Mouse (Mus musculus) testis, postnatal 14 days (tissue): ENCODE measurements at regions not wholly inside any gene's neighbourhood (a gene's known extent, or its start where the extent isn't known, plus 50 kb on each side); places are given as distances from the start of the nearest gene placed in this dataset.

ENCODE experiments used
- DNase-seq: peaks from one replicate; pipeline ENCODE4 v3.0.0; 2021; ENCODE audit warnings: low spot score

- no peak for DNase-seq
Measured at GRCm38 (mm10) chr10:44638678-44639077, 110.4 kb upstream of the Prdm1 start.

- DNase-seq = no peak
Measured at GRCm38 (mm10) chr10:44636786-44637185, 108.5 kb upstream of the Prdm1 start.

DNA sequence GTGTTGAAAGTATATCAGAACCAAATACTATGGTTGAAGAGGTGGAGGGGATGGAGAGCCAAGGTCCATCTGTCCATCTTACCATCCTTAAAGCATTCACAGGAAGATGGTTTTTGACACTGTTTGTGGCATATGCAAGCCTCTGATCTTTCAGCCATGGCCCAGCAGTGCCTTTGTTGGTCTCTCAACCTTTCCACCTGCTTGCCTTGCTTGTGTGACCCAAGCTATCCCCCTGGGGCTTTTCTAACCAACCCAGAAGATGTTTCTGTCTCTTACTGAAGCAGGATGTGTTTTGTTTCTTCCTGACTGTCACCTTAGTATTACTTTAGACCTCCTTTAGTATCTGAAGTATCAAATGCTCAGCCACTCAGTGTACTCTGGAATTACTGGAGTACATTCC lies 107.8 kb upstream of the Prdm1 start:
- DNase-seq = no peak

- no peak for DNase-seq
Measured at GRCm38 (mm10) chr10:44631584-44631983, 103.3 kb upstream of the Prdm1 start.

DNA sequence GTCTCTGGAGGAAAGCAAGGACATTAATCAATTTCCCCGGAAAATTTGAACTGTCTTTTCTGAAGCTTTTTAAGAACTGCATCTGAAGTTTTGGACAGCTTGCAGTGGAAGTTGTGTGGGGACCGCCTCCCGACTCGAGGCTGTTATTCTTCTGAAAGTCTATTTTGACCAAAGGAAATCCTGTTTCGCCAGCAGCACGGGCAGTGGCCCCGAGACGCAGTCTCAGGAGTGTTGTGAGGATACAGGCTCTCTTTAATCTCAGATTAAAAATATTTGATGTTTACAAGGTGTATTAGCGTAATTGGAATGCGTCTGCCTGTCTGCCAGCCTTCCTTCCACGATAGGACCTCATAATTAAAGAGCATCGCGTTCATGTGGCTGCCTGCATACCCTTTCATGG lies 102.2 kb upstream of the Prdm1 start:
- DNase-seq = no peak

DNA sequence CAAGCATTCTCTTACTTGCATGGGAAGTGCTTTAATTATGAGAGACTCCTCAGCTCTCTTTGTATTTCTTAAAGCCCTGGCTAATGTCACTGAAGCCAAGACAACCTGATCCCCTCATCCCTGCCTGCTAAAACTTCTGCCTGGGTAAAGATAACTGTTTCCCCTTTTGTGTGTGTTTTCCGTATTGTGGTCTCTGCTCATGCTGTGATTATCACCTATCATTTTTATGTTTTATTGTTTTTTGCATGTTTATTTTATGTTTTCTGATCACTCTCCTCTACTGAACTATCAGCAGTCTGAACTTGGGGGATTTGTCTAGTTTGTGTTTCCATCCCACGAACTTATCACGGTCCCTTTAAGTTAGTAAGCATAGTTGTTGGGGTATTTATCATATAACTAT lies 100.1 kb upstream of the Prdm1 start:
- no peak for DNase-seq

DNA sequence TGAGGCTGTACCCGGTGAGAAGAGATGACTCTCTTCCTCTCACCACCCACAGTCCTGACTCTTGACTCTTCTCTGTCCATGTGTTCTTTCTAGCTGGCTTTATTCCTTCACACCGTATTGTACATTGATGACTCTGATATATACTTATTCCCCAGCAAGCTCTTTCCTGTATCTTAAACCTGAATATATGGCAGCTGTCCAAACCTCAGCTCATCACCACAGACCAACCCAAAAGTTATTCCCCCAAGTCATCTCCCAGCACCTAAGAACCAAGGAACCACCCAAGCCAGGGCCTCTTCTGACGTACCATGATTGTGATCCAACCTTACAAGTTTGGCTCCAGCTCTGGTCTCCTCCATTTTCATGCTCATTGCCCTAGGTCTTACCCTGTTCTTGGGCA lies 99.1 kb upstream of the Prdm1 start:
- no peak for DNase-seq

DNA sequence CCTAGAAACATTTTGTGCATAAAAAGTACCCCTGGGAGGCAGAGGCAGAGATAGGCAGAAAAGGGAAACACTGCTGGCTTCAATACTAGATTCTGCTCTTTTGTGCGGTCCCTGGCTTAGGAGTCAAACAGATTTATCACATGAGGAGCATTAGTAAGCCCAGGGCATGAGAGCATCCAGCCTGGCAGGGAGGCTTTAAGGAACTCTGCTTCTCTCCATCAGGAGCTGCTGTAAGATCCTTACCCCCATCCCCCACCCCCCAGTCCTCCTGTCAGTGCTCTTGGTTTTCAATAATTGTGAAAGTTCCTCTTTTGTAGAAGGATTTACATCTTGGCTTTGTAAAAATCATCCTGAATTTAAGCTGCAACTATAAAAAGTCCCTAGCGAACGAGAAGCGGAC lies 97.2 kb upstream of the Prdm1 start:
- DNase-seq = no peak

DNA sequence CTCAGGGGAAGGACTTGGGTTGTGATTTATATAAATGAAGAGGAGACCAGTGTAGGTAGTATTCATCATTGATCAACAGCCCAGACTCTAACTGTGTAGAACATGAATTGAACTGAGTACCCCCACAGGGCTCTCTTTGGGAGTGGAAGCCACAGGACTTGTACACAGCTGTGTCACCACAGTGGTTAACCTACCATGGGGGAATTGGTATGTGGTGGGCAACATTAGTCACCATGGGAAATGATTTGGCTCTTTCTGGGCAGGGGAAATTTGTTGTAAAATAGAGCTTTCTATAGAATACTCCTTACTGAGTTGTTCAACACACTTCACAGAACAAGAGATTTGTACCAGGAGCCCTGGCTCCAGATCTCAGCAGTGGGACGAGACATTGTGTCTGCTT lies 87.3 kb upstream of the Prdm1 start:
- DNase-seq = no peak

DNA sequence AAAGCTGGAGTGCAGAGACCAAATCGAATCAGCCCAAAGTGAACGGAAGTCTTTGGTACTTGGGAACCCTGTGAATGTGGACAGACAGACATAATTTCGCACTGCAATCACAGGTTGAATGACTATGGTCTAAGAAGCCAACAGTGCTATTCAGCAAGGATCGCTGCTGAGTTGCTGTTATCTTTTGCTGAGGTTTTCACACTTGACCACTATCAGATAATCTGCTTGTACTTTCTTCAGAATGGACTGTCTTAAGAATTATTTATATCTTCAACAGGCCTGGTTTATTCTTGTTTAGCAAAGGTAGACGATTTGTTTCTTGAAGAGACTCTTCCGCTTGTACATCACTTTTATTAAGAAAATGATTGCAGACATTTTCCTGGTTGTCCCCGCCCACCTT lies 84.3 kb upstream of the Prdm1 start:
- no peak for DNase-seq

- DNase-seq = no peak
Measured at GRCm38 (mm10) chr10:44611399-44611798, 83.1 kb upstream of the Prdm1 start.

- DNase-seq = no peak
Measured at GRCm38 (mm10) chr10:44609187-44609586, 80.9 kb upstream of the Prdm1 start.

GRCm38 (mm10) chr10:44607334-44607851 lies 79.1 kb upstream of the Prdm1 start:
- DNase-seq = no peak

DNA sequence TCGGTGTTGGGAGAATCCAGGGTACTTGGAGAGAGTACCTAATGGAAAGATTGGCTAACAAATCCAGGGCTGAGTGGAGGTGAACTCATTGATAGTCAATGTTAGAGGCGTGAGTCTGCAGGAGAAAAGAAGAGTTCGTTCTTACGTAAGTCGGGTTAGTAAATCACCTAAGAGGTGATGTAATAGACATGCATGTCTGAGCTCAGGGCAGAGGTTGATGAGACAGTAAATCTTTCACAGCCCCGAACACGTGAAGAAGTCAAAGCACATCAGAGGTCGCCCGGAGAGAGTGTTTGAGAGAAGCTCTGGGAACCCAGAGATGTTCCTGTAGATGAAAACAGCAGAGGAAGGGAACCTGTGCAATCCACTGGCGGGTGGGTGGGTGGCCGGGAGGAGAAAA lies 76.2 kb upstream of the Prdm1 start:
- DNase-seq = no peak

- no peak for DNase-seq
Measured at GRCm38 (mm10) chr10:44603461-44603860, 75.2 kb upstream of the Prdm1 start.

- DNase-seq = no peak
Measured at GRCm38 (mm10) chr10:44601550-44601949, 73.2 kb upstream of the Prdm1 start.

DNA sequence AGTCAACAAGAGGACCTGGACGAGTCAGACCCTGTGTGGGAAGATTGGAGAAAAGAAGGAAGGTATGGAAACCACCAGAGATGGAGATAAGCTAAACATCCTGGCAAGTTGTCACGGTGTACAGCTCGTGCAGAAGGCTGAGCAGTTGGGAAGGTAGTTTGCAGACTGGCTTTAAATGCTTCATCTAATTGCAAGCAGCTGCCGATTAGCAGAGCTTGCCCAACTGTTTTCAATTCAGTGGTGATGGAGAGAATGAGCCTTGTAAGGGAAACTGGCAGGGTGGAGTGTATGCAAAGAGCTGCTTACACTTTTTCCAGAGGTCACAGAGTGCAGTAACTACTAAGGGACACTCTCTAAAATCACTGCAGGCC lies 71.6 kb upstream of the Prdm1 start:
- no peak for DNase-seq

DNA sequence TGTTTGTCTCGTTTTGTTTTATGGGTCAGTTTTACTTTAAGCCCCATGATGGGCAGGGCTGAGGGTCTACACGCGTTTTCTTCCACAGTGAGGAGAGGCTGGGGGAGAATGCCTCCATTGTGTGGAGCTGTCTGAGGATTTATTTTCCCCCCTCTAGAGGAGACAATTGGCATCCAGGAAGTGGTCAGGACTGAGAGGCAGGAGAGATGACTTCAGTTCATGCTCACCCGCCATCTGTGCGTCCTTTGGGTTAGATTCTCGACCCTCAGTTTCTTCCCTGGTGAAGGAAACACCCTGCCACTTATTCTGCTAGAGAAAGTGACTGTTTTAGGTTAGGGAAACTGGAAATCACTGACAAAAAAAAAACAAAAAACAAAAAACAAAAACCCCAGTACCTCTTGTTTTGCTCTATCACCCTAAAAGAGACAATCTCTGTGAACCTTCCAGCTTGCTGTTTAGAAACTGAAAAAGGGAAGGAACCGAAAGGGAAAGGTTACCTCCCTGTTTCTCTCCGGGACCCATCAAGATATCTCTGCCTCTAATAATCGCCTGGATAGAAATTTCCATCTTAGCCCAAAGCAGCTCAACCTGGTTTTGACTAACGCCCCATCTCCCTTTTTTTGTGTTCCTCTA lies 71.1 kb upstream of the Prdm1 start:
- DNase-seq = no peak

- DNase-seq = no peak
Measured at GRCm38 (mm10) chr10:44598615-44599014, 70.3 kb upstream of the Prdm1 start.

DNA sequence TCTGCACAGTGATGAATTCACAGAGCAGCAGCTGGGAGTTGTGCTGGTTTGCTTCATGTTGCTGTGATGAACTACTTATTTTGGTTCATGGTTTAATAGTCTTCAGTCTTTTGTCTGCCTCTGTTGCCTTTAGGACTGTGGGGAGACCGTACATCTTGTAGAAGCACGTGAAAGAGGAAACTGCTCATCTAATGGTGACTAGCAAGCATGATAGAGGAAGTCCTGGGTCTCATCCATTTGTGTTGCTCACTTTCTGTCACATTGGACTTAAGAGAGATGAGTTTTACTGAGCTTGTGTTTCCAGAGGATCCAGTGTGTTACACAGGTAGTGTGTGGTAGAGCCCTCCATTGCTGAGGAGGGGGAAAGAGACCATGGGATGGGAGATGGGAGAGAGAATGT lies 67.6 kb upstream of the Prdm1 start:
- DNase-seq = no peak

- DNase-seq = no peak
Measured at GRCm38 (mm10) chr10:44589842-44590241, 61.5 kb upstream of the Prdm1 start.

GRCm38 (mm10) chr10:44589352-44589751 lies 61.1 kb upstream of the Prdm1 start:
- no peak for DNase-seq

- DNase-seq = no peak
Measured at GRCm38 (mm10) chr10:44582736-44583135, 54.4 kb upstream of the Prdm1 start.
